Mouse (Mus musculus): Measurements from ENCODE around the gene Ankrd13b.

- no peak for TF ChIP-seq POLR2A (IDR thresholded peaks at IDR 0.05; ENCODE audit: extremely low read depth, insufficient read depth, low read length)
- no peak for TF ChIP-seq CTCF (IDR thresholded peaks at IDR 0.05; ENCODE audit: low read depth, low read length)
These were observed 16.8 kb upstream of the Ankrd13b start for GRCm38 (mm10) chr11:77506273-77506672.

Measured in liver, adult 2 months (tissue).